ENCODE assay signal across 28 mouse cellular contexts in the genomic region with DNA sequence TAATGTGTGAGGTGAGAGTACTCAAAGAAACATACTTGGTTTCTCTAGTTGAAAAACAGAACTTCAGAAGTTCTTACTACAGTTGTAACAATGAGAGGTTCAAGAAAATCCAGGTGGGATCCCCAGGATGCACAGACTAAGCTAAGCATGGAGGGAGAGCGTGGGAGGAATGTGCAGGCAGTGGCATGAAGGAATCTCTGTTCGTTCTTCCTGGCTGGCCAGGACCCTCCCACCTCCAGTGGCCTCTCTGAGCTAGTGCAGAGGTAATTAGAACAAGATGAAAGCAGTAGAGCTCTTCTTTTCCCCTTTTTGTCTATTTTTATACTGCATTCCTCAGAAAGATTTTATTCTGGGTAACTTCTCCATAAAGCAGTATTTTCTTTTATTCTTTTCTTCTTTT.
DNase-seq lines count a peak whose midpoint lies in the region; ATAC-seq lines count a peak whose summit lies in the region.
"Had no signal": no experiment of that assay in that cellular context is flagged by ENCODE, and none has a peak within 500 bp of the region (broad histone marks: within the 10 kb centered on the region; RNA-seq: fewer than 3 reads in every experiment).

No protein-coding gene starts in this region.

- peaks cover 3% of the 10 kb centered on the region; the same call in 1 of the 2 replicates for H3K4me1 ChIP-seq in kidney, embryonic 15.5 days
- H3K4me1 ChIP-seq: forebrain, embryonic 10.5 days; forebrain, embryonic 13.5 days; heart, embryonic 10.5 days; heart, embryonic 13.5 days had no signal

- no peaks in the 10 kb centered on the region for H3K9me3 ChIP-seq in kidney, embryonic 15.5 days (replicated peaks)
- H3K9me3 ChIP-seq: forebrain, embryonic 10.5 days; forebrain, embryonic 13.5 days; G1E; heart, embryonic 10.5 days; heart, embryonic 13.5 days had no signal

- ATAC-seq in kidney, embryonic 15.5 days (replicated peaks; ENCODE audit: low FRiP score) = peak; percentile 86
- ATAC-seq: forebrain, embryonic 13.5 days; forebrain, embryonic 16.5 days; hindbrain, postnatal 0 days; inflammation-experienced regulatory T-cells, adult 6 months; Patski had no signal

- H3K27me3 ChIP-seq in kidney, embryonic 15.5 days = no peaks in the 10 kb centered on the region
- H3K27me3 ChIP-seq: CH12.LX; forebrain, embryonic 13.5 days; heart, embryonic 13.5 days; Patski had no signal

- no peak overlapping the region for H3K4me2 ChIP-seq in kidney, embryonic 15.5 days
- H3K4me2 ChIP-seq: forebrain, embryonic 13.5 days; heart, embryonic 13.5 days; hindbrain, embryonic 14.5 days had no signal

- no peaks in the 10 kb centered on the region for H3K36me3 ChIP-seq in kidney, embryonic 15.5 days
- H3K36me3 ChIP-seq: forebrain, embryonic 10.5 days; G1E; heart, embryonic 10.5 days; heart, embryonic 13.5 days had no signal

- H3K9ac ChIP-seq in kidney, embryonic 15.5 days = no peak overlapping the region
- H3K9ac ChIP-seq: forebrain, embryonic 13.5 days; heart, embryonic 13.5 days; hindbrain, embryonic 14.5 days had no signal

- no peak overlapping the region for H3K4me3 ChIP-seq in kidney, embryonic 15.5 days (replicated peaks)
- H3K4me3 ChIP-seq: forebrain, embryonic 10.5 days; forebrain, embryonic 13.5 days; heart, adult 2 months; heart, embryonic 10.5 days; heart, embryonic 13.5 days had no signal

- no peak overlapping the region for H3K27ac ChIP-seq in kidney, embryonic 15.5 days
- H3K27ac ChIP-seq: forebrain, embryonic 10.5 days; forebrain, embryonic 13.5 days; heart, adult 2 months; heart, embryonic 10.5 days; heart, embryonic 13.5 days; hindbrain, embryonic 14.5 days; hindbrain, postnatal 0 days had no signal

- WGBS in kidney, embryonic 15.5 days = 44% methylated on average over 2 of the region's 2 CpGs

- DNase-seq in embryo, embryonic 11 days = peak; percentile 5
- no peak for DNase-seq in embryo, embryonic 10.5 days (ENCODE audit: low spot score)
- no peak for DNase-seq in kidney, adult 9 months
- peak; percentile 6 to 23 for DNase-seq in kidney, postnatal 4 days
- no peak for DNase-seq in kidney, postnatal 14 days
- DNase-seq: adrenal gland, postnatal 10 days; adrenal gland, postnatal 36 days; B cell, adult 2 months; cerebellum, adult 18-20 months; cerebellum, adult 9-10 months; cerebellum, postnatal 14 days; gastrocnemius, postnatal 10 days; gastrocnemius, postnatal 36 days; heart, adult 2 months; heart, postnatal 14 days; heart, postnatal 4 days had no signal

Comparison
In these comparisons a context has a peak if more than half of its experiments do, and no peak if none do; other contexts are left out.
1. DNase-seq: peak in embryo, embryonic 11 days (single experiment) and kidney, postnatal 4 days (2 of 2); none in embryo, embryonic 10.5 days (single experiment), kidney, adult 9 months (single experiment) and kidney, postnatal 14 days (single experiment).